Mouse (Mus musculus) megakaryocyte-erythroid progenitor cell, adult 5-6 weeks (primary cell): ENCODE results near the gene Scgb2b2. TPM values are rescaled to one million over a fixed set of nuclear protein-coding genes. Genes with fewer than 3 reads are reported as not detected.

Experiments used
- ATAC-seq: replicated peaks from 2 replicates; pipeline ENCODE4 v1.8.0; 2016; ENCODE audit warnings: mild to moderate bottlenecking, inconsistent platforms; ENCODE audit not compliant: severe bottlenecking, poor library complexity, low FRiP score, low TSS enrichment
- total RNA-seq, 2 experiments: library from RNA; stranded (forward) in 1 of 2; stranded (reverse) in 1 of 2; fragments of 200-1000, 215-1000 nt in 1 of 2; fragments of >200 nt in 1 of 2; fragmentation: Nextera tagmentation in 1 of 2; gene quantifications; 2 replicates each; pipeline ENCODE4 v1.2.3; 2014 to 2017

Gene Scgb2b2
- total RNA-seq (2014; fragmentation: Nextera tagmentation), result not detected in 2 replicates
- total RNA-seq (2017), result not detected in 2 replicates

- ATAC-seq, result no peak
Observed at GRCm38 (mm10) chr7:31290208-31290607, at the start of gene Scgb2b2. Gene Scgb2b2 (plus strand): TSS chr7:31290508.

- no peak for ATAC-seq
Observed at GRCm38 (mm10) chr7:31291721-31292120, 1.4 kb downstream of the Scgb2b2 start, which contains the start of gene Scgb1b2. Gene Scgb1b2 (minus strand): TSS chr7:31291821.

Other genes with a start within 250 kb of the Scgb2b2 start
- gene Fxyd5, start 248.0 kb upstream of the Scgb2b2 start, total RNA-seq (2014; fragmentation: Nextera tagmentation), result 27.6 and 29.5 TPM in 2 replicates
- 41.7 and 47.6 TPM in 2 replicates for gene Fxyd5, start 248.0 kb upstream of the Scgb2b2 start, total RNA-seq (2017)
- gene Fxyd7, start 239.0 kb upstream of the Scgb2b2 start, total RNA-seq (2014; fragmentation: Nextera tagmentation), result not detected in 2 replicates
- gene Fxyd7, start 239.0 kb upstream of the Scgb2b2 start, total RNA-seq (2017), result not detected in 2 replicates
- gene Fxyd1, start 233.3 kb upstream of the Scgb2b2 start, total RNA-seq (2014; fragmentation: Nextera tagmentation), result not detected in 2 replicates
- not detected in 2 replicates for gene Fxyd1, start 233.3 kb upstream of the Scgb2b2 start, total RNA-seq (2017)
- gene Lgi4, start 231.2 kb upstream of the Scgb2b2 start, total RNA-seq (2014; fragmentation: Nextera tagmentation), result not detected in 2 replicates
- gene Lgi4, start 231.2 kb upstream of the Scgb2b2 start, total RNA-seq (2017), result not detected in 2 replicates
- not detected in 2 replicates for gene Fxyd3, start 213.8 kb upstream of the Scgb2b2 start, total RNA-seq (2014; fragmentation: Nextera tagmentation)
- gene Fxyd3, start 213.8 kb upstream of the Scgb2b2 start, total RNA-seq (2017), result not detected in 2 replicates
- gene Hpn, start 175.2 kb upstream of the Scgb2b2 start, total RNA-seq (2014; fragmentation: Nextera tagmentation), result 103 and 201 TPM in 2 replicates
- gene Hpn, start 175.2 kb upstream of the Scgb2b2 start, total RNA-seq (2017), result 28.3 and 32.3 TPM in 2 replicates
- 0.64 TPM in 1 of 2 replicates, not detected in the other for gene Scn1b, start 163.5 kb upstream of the Scgb2b2 start, total RNA-seq (2014; fragmentation: Nextera tagmentation)
- 1.4 TPM in 1 of 2 replicates, not detected in the other for gene Scn1b, start 163.5 kb upstream of the Scgb2b2 start, total RNA-seq (2017)
- gene Gramd1a, start 134.6 kb upstream of the Scgb2b2 start, total RNA-seq (2014; fragmentation: Nextera tagmentation), result 75.2 and 78.4 TPM in 2 replicates
- gene Gramd1a, start 134.6 kb upstream of the Scgb2b2 start, total RNA-seq (2017), result 19.2 and 29.6 TPM in 2 replicates
- gene Scgb1b2, start 1.3 kb downstream of the Scgb2b2 start, total RNA-seq (2014; fragmentation: Nextera tagmentation), result not detected in 2 replicates
- gene Scgb1b2, start 1.3 kb downstream of the Scgb2b2 start, total RNA-seq (2017), result not detected in 2 replicates
- gene Scgb2b3, start 71.6 kb downstream of the Scgb2b2 start, total RNA-seq (2014; fragmentation: Nextera tagmentation), result not detected in 2 replicates
- not detected in 2 replicates for gene Scgb2b3, start 71.6 kb downstream of the Scgb2b2 start, total RNA-seq (2017)
- gene Scgb1b3, start 85.1 kb downstream of the Scgb2b2 start, total RNA-seq (2014; fragmentation: Nextera tagmentation), result not detected in 2 replicates
- gene Scgb1b3, start 85.1 kb downstream of the Scgb2b2 start, total RNA-seq (2017), result not detected in 2 replicates